Mouse (Mus musculus): ENCODE measurements around the gene Trpm1. TPM values are rescaled to one million over a fixed set of nuclear protein-coding genes. Genes with fewer than 3 reads are reported as not detected.

The Trpm1 gene
- polyA plus RNA-seq, 1 experiment from 2014 or later: not detected

- Histone ChIP-seq H3K9me3 (ENCODE audit: low read length) (no peaks in the 10 kb centered on the region), H3K9ac (replicated peaks; ENCODE audit: low read depth) (no peak overlapping the region), H3K4me2 (replicated peaks; ENCODE audit: low read depth, low read length) (no peak overlapping the region), H3K27ac (ENCODE audit: low read length) (no peak overlapping the region), H3K4me1 (ENCODE audit: insufficient read depth, low read depth, low read length) (no peaks in the 10 kb centered on the region), H3K36me3 (ENCODE audit: insufficient read depth, low read length) (no peaks in the 10 kb centered on the region), H3K4me3 (ENCODE audit: low read depth, low read length) (no peak overlapping the region), H3K27me3 (replicated peaks; ENCODE audit: insufficient read depth, low read length) (no peaks in the 10 kb centered on the region)
- 34% methylated on average over 2 of the region's 2 CpGs for WGBS
- DNase-seq (ENCODE audit: low spot score) (no peak), ATAC-seq (no peak)
- TF ChIP-seq EP300 (IDR thresholded peaks at IDR 0.05): no peak
- TF ChIP-seq CTCF (IDR thresholded peaks at IDR 0.05): no peak
These were observed 4.3 kb upstream of the Trpm1 start for GRCm38 (mm10) chr7:64149337-64149736.

- Histone ChIP-seq H3K9me3 (ENCODE audit: low read length) (no peaks in the 10 kb centered on the region), H3K27ac (ENCODE audit: low read length) (no peak overlapping the region), H3K4me1 (ENCODE audit: insufficient read depth, low read depth, low read length) (no peaks in the 10 kb centered on the region), H3K9ac (replicated peaks; ENCODE audit: low read depth) (no peak overlapping the region), H3K4me2 (replicated peaks; ENCODE audit: low read depth, low read length) (no peak overlapping the region), H3K27me3 (replicated peaks; ENCODE audit: insufficient read depth, low read length) (no peaks in the 10 kb centered on the region), H3K36me3 (ENCODE audit: insufficient read depth, low read length) (no peaks in the 10 kb centered on the region), H3K4me3 (ENCODE audit: low read depth, low read length) (no peak overlapping the region)
- ATAC-seq (no peak; the same call in 1 of the 2 replicates), DNase-seq (ENCODE audit: low spot score) (peak; percentile 46)
- TF ChIP-seq CTCF (IDR thresholded peaks at IDR 0.05): peak; percentile 61
- no peak for TF ChIP-seq EP300 (IDR thresholded peaks at IDR 0.05)
- WGBS: 35% methylated on average over 2 of the region's 2 CpGs
These were observed 3.9 kb upstream of the Trpm1 start for GRCm38 (mm10) chr7:64149747-64150146.

DNA sequence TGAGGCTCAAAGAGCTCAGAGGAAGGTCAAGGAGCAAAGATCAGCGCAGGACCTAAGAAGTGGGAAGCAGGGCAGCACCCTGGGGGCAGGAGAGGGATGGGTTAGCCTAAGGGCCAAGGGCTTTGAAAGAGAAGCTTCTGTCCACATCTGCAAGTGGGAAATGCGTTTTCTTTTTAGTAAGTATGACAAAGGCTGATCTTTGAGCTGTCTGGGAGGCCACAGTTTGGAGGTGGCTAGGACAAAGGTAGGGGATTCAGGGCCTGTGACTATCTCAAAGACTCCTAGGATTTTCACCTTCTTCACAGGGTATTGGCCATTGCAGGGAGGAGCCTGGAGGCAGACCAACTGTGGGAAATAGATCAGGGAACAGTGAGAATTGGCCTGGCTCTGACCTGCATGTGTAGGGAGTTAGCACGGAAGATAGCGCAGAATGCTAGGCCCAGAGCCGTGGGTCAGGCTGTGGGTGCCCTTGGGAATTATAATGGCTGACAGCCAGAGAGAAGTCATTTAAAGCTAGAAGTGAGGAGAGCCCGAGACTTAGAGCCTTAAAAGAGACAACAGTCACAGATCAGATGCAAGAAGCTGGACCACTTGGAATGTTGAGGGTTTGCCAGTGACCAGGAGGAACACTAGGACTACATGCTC lies 3.1 kb upstream of the Trpm1 start:
- Histone ChIP-seq H3K27me3 (replicated peaks; ENCODE audit: insufficient read depth, low read length) (no peaks in the 10 kb centered on the region), H3K9me3 (ENCODE audit: low read length) (no peaks in the 10 kb centered on the region), H3K4me1 (ENCODE audit: insufficient read depth, low read depth, low read length) (peaks cover 6% of the 10 kb centered on the region; the same call in 1 of the 2 replicates), H3K36me3 (ENCODE audit: insufficient read depth, low read length) (no peaks in the 10 kb centered on the region), H3K27ac (ENCODE audit: low read length) (no peak overlapping the region), H3K4me2 (replicated peaks; ENCODE audit: low read depth, low read length) (no peak overlapping the region), H3K9ac (replicated peaks; ENCODE audit: low read depth) (no peak overlapping the region), H3K4me3 (ENCODE audit: low read depth, low read length) (no peak overlapping the region)
- TF ChIP-seq CTCF (IDR thresholded peaks at IDR 0.05) (no peak), EP300 (IDR thresholded peaks at IDR 0.05) (no peak)
- WGBS: 65% methylated on average over 6 of the region's 6 CpGs
- ATAC-seq (no peak), DNase-seq (ENCODE audit: low spot score) (no peak)

DNA sequence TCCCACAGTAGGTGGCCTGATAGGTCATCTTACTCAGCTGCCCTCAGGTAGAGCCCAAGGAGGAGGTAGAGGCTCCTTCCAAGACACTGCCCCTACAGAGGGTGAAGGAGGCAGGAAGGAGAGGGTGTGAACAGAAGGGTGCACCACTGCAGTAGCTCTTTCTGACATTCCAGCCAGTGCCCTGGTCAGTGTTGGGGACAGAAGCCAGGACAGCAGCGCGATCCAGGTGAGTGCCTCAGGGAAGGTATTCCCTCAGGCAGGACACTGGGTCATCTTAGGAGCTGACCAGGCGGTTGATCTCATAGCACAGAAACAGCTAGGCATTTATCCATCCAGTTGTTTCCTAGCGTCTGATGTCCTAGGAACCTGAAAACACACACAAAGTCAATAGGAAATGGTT lies 1.6 kb downstream of the Trpm1 start:
- no peaks in the 10 kb centered on the region for H3K27me3 ChIP-seq (replicated peaks; ENCODE audit: insufficient read depth, low read length)
- peak overlapping the region; percentile 22 for H3K4me2 ChIP-seq (replicated peaks; ENCODE audit: low read depth, low read length)
- DNase-seq (ENCODE audit: low spot score): no peak
- no peak overlapping the region for H3K4me3 ChIP-seq (ENCODE audit: low read depth, low read length)
- no peak overlapping the region for H3K9ac ChIP-seq (replicated peaks; ENCODE audit: low read depth)
- H3K27ac ChIP-seq (ENCODE audit: low read length): peak overlapping the region; percentile 87; the same call in 1 of the 2 replicates
- H3K36me3 ChIP-seq (ENCODE audit: insufficient read depth, low read length): no peaks in the 10 kb centered on the region
- ATAC-seq: no peak
- no peak for TF ChIP-seq EP300 (IDR thresholded peaks at IDR 0.05)
- no peak for TF ChIP-seq CTCF (IDR thresholded peaks at IDR 0.05)
- no peaks in the 10 kb centered on the region for H3K9me3 ChIP-seq (ENCODE audit: low read length)
- H3K4me1 ChIP-seq (ENCODE audit: insufficient read depth, low read depth, low read length): peaks cover 24% of the 10 kb centered on the region
- 60% methylated on average over 4 of the region's 4 CpGs for WGBS

- Histone ChIP-seq H3K4me2 (replicated peaks; ENCODE audit: low read depth, low read length) (peak overlapping the region; percentile 22), H3K9me3 (ENCODE audit: low read length) (no peaks in the 10 kb centered on the region), H3K27me3 (replicated peaks; ENCODE audit: insufficient read depth, low read length) (no peaks in the 10 kb centered on the region), H3K9ac (replicated peaks; ENCODE audit: low read depth) (no peak overlapping the region), H3K4me3 (ENCODE audit: low read depth, low read length) (no peak overlapping the region), H3K4me1 (ENCODE audit: insufficient read depth, low read depth, low read length) (peaks cover 24% of the 10 kb centered on the region), H3K36me3 (ENCODE audit: insufficient read depth, low read length) (no peaks in the 10 kb centered on the region), H3K27ac (ENCODE audit: low read length) (peak overlapping the region; percentile 87)
- ATAC-seq (peak; percentile 93), DNase-seq (ENCODE audit: low spot score) (peak; percentile 98)
- WGBS: under 1% methylated on average over 10 of the region's 10 CpGs
- peak; percentile 80 for TF ChIP-seq EP300 (IDR thresholded peaks at IDR 0.05)
- TF ChIP-seq CTCF (IDR thresholded peaks at IDR 0.05): peak; percentile 85
These were observed 2.1 kb downstream of the Trpm1 start for GRCm38 (mm10) chr7:64155687-64156086.

- peak overlapping the region; percentile 87 for H3K27ac ChIP-seq (ENCODE audit: low read length)
- ATAC-seq: peak; percentile 49
- peak; percentile 87 for DNase-seq (ENCODE audit: low spot score)
- H3K4me1 ChIP-seq (ENCODE audit: insufficient read depth, low read depth, low read length): peaks cover 24% of the 10 kb centered on the region
- H3K4me2 ChIP-seq (replicated peaks; ENCODE audit: low read depth, low read length): peak overlapping the region; percentile 22
- H3K9me3 ChIP-seq (ENCODE audit: low read length): no peaks in the 10 kb centered on the region
- WGBS: 44% methylated on average over 5 of the region's 5 CpGs
- no peaks in the 10 kb centered on the region for H3K36me3 ChIP-seq (ENCODE audit: insufficient read depth, low read length)
- no peak overlapping the region; the same call in 1 of the 2 replicates for H3K9ac ChIP-seq (replicated peaks; ENCODE audit: low read depth)
- TF ChIP-seq CTCF (IDR thresholded peaks at IDR 0.05): no peak
- peak; percentile 97 for TF ChIP-seq EP300 (IDR thresholded peaks at IDR 0.05)
- H3K4me3 ChIP-seq (ENCODE audit: low read depth, low read length): no peak overlapping the region
- no peaks in the 10 kb centered on the region for H3K27me3 ChIP-seq (replicated peaks; ENCODE audit: insufficient read depth, low read length)
These were observed 2.8 kb downstream of the Trpm1 start for GRCm38 (mm10) chr7:64156271-64156911.

Data from lung, postnatal 0 days (tissue).